Mouse (Mus musculus): ENCODE measurements at regions not wholly inside any gene's neighbourhood (a gene's known extent, or its start where the extent isn't known, plus 50 kb on each side); places are given as distances from the start of the nearest gene placed in this dataset.

DNA sequence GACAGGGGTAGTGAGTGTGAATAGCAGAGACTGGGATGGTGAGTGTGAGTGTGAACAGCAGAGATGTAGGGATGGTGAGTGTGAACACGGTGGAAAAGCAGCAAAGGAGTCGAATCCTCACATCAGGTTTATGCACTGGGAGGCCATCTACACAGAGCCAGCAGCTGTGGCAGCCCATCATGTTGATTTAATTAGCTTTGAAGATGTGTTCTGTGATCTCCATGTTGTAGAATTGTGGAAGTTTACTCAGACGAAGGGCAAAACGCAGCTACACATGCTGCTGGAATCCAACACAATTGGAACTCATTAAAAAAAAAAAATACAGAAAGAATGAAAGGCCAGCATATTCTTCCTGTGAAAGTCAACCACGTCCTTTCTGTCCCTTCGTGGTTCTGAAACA, 80.2 kb upstream of the Lrig3 start:
- TF ChIP-seq CTCF (conservative IDR thresholded peaks at IDR 0.05 in 1 of 2, IDR thresholded peaks at IDR 0.05 in 1 of 2; ENCODE audit: low read depth in 2 of 2, low read length in 2 of 2) (no peak), MAX (IDR thresholded peaks at IDR 0.05; ENCODE audit: low read length) (no peak), NRF1 (IDR thresholded peaks at IDR 0.05; ENCODE audit: low read depth, low read length) (no peak), E2F4 (IDR thresholded peaks at IDR 0.05; ENCODE audit: insufficient replicate concordance, low read depth, low read length) (no peak), BHLHE40 (IDR thresholded peaks at IDR 0.05; ENCODE audit: low read depth, low read length) (no peak), POLR2A (IDR thresholded peaks at IDR 0.05; ENCODE audit: low read depth, low read length) (no peak), EP300 (IDR thresholded peaks at IDR 0.05; ENCODE audit: low read length) (no peak), MXI1 (IDR thresholded peaks at IDR 0.05; ENCODE audit: low read depth, low read length) (no peak), USF2 (conservative IDR thresholded peaks at IDR 0.05; ENCODE audit: low read depth, low read length) (no peak), UBTF (IDR thresholded peaks at IDR 0.05; ENCODE audit: low read depth, low read length) (no peak), JUN (IDR thresholded peaks at IDR 0.05; ENCODE audit: insufficient read depth, low read depth, low read length) (no peak), SIN3A (IDR thresholded peaks at IDR 0.05; ENCODE audit: low read length) (no peak), ZNF384 (IDR thresholded peaks at IDR 0.05; ENCODE audit: low read depth, low read length) (no peak), POLR2AphosphoS2 (IDR thresholded peaks at IDR 0.05; ENCODE audit: low read depth, low read length) (no peak)

Data from CH12.LX (cell line).